Mouse (Mus musculus): ENCODE measurements around the gene Gpatch3.
A peak's percentile ranks its signal among the peaks of the same experiment; 100 is the strongest.

Gene Gpatch3

DNA sequence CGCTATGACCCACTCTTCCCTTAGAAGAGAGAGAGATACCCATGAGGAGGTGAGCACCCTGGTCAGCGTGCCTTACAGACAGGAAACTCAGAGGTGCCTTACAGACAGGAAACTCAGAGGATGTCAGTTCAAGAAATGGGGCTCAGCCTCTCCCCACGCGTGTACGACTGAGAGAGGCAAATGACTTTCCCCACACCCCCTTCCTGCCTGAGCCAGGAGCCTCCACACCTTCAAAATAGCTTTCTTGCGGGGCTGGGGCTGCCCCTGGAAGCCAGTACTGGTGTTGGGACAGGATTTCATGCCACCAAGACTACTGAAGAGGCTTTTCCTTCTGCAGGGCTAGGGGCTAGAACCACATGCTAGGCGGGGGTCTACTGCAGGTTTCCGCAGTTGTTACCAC, 46.1 kb downstream of the Gpatch3 start:
- no peak for DNase-seq (ENCODE audit: low spot score)

DNA sequence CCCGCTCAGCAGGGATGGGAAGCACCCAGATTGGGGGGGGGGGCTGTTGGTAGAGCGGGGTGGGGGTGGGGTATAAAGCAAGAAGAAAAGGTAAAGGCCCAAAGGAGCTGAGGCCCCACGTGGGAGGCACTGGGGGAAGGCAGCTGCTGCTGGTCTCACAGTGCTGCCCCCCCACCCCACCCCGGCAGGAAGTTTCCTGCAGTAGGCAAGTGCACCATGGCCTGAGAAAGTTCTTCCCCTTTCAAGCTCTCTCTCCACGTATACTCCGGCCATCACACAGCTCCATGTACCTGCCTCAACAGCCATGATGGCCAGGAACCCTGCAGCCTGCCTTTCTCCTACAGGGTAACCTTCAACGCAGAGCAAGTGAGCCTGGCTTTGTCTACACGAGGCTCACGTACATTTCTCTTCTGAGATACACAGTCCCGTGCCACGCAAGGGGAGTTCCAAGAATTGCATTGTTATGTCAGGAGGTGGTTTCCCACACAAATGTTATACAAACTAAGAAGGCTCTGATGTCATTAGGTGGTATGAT, 47.7 kb downstream of the Gpatch3 start:
- no peak for DNase-seq (ENCODE audit: low spot score)

DNA sequence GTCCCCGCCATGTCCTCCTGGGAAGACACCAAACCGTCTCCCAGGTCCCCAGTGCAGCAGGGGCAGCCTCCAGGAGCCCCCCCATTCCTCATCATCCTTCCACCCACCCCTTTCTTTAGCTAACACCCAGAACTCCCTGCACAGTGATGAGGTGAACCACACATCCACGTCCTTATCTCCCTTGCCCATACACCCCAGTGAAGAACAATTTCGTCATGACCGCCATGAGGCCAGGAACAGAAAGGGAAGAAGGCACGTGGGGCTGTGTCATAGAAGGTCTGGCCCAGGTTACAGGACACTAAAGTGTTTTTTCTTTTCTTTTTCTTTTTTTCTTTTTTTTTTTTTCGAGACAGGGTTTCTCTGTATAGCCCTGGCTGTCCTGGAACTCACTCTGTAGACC, 50.3 kb downstream of the Gpatch3 start:
- no peak for DNase-seq (ENCODE audit: low spot score)

DNA sequence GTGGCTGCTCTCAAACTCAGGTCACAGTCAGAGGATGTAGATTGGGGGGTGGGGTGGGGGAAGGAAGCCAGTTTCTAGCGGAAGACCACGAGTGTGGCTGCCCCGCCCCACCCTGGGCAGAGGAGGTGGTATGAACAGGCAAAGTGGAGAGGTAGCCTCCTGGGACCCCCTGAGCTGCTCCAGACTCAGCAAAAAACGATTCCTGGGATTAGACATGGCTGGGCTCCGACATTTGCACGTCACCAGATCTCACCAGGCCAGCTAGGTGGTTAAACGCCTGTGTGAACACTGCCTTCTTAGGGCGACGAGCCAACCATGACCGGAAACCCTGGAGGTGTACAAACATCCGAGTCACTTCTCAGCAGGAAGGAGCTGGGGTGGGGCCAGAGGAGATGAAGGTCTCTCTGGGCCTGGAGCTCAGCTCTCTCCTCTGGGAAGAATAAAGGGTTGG, 51.1 kb downstream of the Gpatch3 start:
- no peak for DNase-seq (ENCODE audit: low spot score)

DNA sequence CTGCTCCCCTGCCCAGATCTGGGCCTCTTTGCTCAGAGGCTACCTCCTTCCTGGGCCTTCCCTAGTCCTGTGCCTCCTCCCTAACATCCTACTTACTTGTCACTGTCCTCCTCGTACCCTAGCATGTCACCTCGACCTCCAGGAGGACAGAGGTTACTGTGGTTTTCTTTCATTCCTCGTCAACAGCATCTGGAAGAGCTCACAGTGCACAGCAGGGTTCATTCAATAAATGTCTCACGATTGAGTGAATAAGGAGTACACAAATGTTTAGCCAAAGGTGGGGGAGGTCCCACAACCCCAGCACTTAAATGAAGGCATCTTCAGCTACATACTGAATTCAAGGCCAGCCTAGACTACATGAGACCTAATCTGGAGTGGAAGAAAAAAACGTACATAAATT, 51.7 kb downstream of the Gpatch3 start:
- no peak for DNase-seq (ENCODE audit: low spot score)

DNA sequence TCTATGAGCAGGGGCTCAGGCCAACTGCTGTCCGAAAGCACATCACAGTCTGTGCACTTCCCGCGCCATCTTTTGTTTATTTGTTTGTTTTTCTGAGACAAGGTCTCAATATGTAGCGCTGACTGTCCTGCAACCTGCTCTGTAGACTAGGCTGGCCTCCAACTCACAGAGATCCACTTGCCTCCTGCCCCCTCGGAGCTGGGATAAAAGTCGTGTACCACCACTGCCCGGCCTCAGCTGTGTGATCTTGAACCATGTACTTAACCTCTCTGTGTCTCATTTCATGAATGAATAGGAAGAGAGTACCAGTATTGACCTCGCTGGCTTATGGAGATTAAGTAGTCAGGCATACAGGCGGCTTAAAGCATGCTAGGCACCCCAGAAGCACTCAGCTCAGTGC, 52.1 kb downstream of the Gpatch3 start:
- DNase-seq (ENCODE audit: low spot score): no peak

DNA sequence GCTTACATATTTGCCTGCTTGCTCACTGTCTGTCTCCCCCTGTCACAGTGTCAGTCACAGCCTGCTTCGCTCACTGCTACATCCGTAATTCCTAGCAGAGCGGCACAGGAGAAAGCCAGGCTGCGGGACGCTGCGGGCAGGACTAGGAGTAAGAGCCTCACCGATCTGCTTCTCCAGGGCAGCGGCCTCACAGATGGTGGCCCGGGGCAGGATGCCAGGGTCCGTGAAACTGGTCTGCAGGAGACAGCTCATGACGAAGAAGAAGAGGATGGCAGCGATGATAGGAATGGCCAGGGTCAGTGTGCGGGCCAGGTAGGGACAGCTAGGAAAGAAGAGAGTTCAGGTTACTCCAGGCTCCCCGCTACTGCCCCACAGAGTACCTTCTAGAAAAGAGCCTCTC, 52.5 kb downstream of the Gpatch3 start:
- no peak for DNase-seq (ENCODE audit: low spot score)

DNA sequence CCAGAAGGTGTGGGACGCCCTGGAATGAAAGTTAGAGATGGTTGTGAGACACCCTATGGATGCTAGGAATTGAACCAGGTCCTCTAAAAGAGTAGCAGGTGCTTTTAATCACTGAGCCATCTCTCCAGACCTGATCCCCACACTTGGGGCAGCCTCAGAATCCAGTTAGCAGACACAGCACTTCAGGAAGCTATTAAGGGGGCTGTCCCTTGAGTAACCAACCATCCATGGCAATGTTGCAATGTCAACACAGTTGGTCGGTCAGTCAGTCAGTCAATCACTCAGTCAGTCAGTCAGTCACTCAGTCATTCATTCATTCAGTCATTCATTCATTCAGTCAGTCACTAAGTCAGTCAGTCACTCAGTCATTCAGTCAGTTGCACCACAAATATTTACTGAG, 54.0 kb downstream of the Gpatch3 start:
- DNase-seq (ENCODE audit: low spot score): no peak

DNA sequence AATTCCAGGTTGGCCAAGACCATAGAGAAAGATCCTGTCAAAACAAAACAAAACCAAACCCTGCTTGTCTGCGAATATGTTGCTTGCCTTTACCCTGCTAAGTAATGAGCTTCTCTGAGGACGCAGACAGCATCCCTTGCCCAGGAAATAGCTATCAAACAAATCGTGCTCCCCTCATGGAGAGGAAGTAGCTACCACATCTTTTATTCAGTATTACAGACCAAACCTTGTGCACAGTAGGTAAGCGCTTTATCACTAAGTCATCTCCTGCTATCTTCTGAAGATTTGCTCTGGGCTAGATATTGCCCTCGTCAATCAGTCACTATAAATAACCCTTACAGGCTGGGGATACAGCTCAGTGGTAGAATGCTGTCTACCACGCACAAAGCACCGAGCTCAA, 54.6 kb downstream of the Gpatch3 start:
- DNase-seq (ENCODE audit: low spot score): no peak

DNA sequence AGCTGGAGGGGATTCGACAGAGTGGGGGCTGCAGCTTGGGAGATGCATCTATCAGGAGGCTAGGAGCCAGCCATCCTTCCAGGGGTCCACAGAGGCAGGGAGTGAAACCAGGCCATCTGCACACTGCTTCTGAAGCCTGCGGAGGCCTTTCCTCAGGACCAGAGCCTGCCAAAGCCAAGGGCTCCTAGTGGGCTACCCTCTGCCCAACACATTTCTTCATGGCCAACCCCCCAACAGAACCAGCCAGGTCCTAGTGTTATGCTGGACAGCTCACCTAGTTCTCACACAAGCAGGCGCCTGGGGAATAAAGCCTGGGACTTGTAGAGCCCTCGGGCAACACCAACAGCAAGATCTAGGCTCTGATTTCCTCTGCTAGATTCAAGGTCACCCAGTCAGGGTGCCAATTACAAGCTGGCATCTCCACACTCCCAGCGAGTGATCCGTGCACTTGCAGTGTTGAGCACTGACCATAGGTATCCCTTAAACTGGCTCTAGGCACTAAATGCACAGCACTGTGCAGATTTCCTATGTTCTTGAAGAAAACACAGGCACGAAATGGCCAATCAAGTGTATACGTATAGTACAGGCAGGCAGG, 55.9 kb downstream of the Gpatch3 start:
- DNase-seq (ENCODE audit: low spot score): no peak

DNA sequence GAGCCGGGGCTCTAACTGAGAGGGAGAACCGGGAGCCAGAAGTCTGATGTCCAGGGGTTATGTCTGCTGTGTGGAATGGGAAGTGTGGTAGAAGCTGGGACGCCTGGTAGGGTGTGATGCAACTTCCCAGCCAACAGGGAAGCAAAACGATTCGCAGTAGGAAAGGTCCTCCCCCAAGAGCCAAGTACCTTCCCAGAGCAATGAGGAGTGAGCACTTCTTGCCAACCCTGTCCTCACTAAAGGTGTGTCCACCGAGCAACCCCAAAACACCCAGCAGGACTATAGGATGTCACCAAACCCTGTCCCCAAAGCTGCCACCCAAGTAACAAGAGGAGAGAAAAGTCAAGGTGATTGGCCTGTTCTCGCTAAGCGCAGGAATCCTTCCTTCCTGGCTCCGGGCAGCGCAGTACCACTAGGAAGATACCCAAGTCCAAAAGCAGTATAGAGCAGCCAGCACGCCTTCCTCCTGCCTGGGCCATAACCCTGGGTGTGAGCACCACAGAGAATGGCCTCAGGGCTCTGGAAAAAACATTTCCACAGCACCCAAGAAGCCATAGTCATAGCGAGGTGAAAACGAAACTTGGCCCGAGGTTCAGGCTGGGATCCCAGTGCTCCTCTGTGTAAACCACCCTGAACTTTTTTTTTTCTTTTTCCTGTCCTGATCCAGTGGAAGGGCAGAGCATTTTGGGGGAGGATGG, 56.7 kb downstream of the Gpatch3 start:
- DNase-seq (ENCODE audit: low spot score): no peak

DNA sequence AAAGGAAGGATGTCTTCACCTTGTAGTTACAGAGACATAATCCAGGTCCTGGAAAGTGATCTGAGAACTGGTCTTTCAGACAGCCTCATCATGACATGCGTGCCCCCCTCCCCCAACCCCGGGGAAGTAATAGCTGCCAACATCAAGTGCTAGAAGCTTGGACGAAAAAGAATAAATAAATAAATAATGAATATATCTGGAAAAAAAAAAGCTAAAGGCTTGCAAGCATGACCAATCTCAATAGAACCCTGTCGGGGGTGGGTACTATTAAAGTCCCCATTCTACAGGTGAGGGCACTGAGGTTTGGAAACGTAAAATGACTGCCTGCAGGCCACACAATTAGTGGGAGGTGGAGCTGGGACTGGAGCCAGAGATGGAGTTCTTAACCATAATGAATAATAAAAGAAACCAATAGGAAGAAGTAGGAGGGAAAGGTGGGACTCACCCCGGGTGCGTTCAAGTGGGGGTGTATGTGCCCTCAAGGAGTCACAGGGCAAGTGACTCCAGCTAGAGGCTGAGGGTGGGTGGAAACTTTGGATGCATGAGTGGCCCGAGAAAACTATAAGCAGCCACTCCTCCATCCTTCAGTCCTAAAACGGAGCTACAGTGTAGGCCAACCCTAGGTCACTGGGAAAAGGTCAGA, 57.3 kb downstream of the Gpatch3 start:
- DNase-seq (ENCODE audit: low spot score): no peak

DNA sequence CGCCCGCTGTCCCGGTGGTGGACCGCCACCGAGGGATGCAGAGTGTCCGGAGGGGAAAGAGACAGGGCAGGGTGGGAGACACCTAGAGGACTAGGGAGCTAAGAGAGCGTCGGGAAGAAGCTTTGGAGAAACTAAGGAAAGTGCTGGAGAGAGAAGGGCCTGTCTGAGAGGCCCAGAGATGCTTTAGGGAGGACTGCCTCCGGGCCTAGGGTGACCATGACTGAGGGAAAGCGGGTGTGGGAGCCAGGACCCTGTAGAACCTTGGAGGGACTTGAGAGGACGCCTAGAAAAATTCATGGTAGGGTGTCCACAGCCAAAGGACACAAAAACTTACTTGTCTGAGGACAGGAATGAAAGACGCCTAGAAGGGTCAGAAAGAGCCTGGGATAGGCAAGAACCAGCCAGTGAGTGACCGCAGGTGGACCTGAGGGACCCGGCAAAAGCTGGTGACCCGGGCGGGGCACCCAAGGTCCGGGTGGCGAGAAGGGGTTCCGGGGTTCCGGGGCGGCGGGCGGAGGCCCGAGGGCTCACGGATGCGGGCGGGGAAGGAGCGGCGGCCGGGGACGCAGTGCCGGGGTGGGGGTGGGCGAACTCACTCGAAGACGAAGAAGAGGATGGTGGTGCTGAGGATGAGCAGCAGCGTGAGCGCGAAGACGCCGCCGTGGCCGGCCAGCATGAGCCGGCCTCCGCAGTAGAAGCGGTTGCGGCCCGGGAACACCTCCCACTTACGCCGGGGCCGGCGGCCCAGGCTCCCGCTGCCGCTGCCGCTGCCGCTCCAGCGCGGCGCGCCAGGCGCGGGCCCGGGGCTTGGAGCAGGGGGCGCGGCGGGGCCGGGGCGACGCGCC, 58.2 kb downstream of the Gpatch3 start:
- no peak for DNase-seq (ENCODE audit: low spot score)

DNA sequence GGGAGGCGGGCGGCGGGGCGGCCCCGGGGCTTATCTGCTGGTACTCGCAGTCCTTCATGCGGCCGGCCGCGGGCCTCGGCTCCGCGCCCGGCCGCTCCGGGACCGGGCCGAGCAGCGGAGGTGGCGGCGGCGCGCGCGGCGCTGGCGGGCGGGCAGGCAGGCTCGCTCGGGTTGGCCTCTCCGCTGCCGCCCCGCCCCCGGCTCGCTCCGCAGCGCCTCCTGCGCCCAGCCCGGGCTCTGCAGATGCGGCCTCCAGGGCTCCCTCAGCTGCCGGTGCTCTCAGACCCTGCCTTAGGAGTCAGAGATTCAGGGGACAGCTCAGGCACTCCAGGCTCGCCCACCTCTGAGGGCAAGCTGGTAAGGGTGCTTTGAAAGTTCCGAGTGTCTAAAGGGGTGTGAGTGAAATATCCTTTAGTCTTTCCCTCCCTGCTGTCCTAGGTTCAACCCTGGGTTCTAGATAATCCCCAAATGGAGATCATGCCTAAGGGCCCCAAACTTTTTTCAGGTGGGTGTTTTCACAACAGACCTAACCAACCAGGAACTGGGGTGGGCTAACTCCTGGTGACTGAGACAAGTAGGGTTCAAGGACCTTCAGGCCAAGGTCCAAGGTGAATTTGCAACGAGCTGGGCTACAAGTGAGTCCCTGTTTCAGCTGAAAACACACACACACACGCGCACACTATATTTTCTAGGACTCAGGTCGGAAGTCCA, 58.9 kb downstream of the Gpatch3 start:
- peak; percentile 74 for DNase-seq (ENCODE audit: low spot score)

All from c-Kit-positive CD71-positive TER-119-positive erythroid progenitor cells, embryonic 14.5 days (primary cell).